Mouse (Mus musculus): ENCODE data around the gene Gm11634.
"Not testable (repeated sequence)": the region's sequence is repeated elsewhere in the genome, so short reads cannot be mapped to it uniquely, and the experiment has no call there.

The Gm11634 gene

GRCm38 (mm10) chr11:101616104-101616503 lies 17.0 kb upstream of the Gm11634 start:
- no peak for DNase-seq

- DNase-seq: no peak
Measured at GRCm38 (mm10) chr11:101615380-101615779, 16.3 kb upstream of the Gm11634 start.

- no peak for DNase-seq
Measured at GRCm38 (mm10) chr11:101614116-101614515, 15.1 kb upstream of the Gm11634 start.

GRCm38 (mm10) chr11:101613596-101613995 lies 14.5 kb upstream of the Gm11634 start:
- DNase-seq: no peak

- DNase-seq: no peak
Measured at GRCm38 (mm10) chr11:101610445-101610844, 11.4 kb upstream of the Gm11634 start.

GRCm38 (mm10) chr11:101607134-101607533 lies 8.1 kb upstream of the Gm11634 start:
- not testable (repeated sequence) for DNase-seq

- DNase-seq: peak; percentile 45
Measured at GRCm38 (mm10) chr11:101604531-101605453, 5.7 kb upstream of the Gm11634 start.

- DNase-seq: no peak
Measured at GRCm38 (mm10) chr11:101604116-101604515, 5.1 kb upstream of the Gm11634 start.

GRCm38 (mm10) chr11:101602491-101602890 lies 3.4 kb upstream of the Gm11634 start:
- no peak for DNase-seq

- DNase-seq: no peak
Measured at GRCm38 (mm10) chr11:101589989-101590624, 8.9 kb downstream of the Gm11634 start.

GRCm38 (mm10) chr11:101589444-101589843 lies 9.6 kb downstream of the Gm11634 start:
- DNase-seq: peak; percentile 56

GRCm38 (mm10) chr11:101588868-101589267 lies 10.2 kb downstream of the Gm11634 start:
- DNase-seq: no peak

- peak; percentile 16 for DNase-seq
Measured at GRCm38 (mm10) chr11:101587676-101588075, 11.4 kb downstream of the Gm11634 start.

GRCm38 (mm10) chr11:101585805-101586204 lies 13.3 kb downstream of the Gm11634 start:
- DNase-seq: no peak

- DNase-seq: not testable (repeated sequence)
Measured at GRCm38 (mm10) chr11:101585031-101585430, 14.0 kb downstream of the Gm11634 start.

- no peak for DNase-seq
Measured at GRCm38 (mm10) chr11:101583205-101583604, 15.9 kb downstream of the Gm11634 start.

GRCm38 (mm10) chr11:101582054-101583035 lies 16.7 kb downstream of the Gm11634 start, which contains the start of gene Tmem106a:
Gene Tmem106a (plus strand): TSS chr11:101582242.
- no peak for DNase-seq

GRCm38 (mm10) chr11:101581081-101581764 lies 17.8 kb downstream of the Gm11634 start:
- DNase-seq: no peak

- DNase-seq: no peak
Measured at GRCm38 (mm10) chr11:101576116-101576515, 22.9 kb downstream of the Gm11634 start.

GRCm38 (mm10) chr11:101568421-101568820 lies 30.6 kb downstream of the Gm11634 start:
- no peak for DNase-seq

GRCm38 (mm10) chr11:101562391-101562790 lies 36.7 kb downstream of the Gm11634 start:
- DNase-seq: peak; percentile 37

GRCm38 (mm10) chr11:101556954-101557353 lies 42.1 kb downstream of the Gm11634 start:
- no peak for DNase-seq
